ENCODE assay signal across 23 mouse cellular contexts in genomic region chr4:152168052-152168451, GRCm38 (mm10). TPM values are rescaled to one million over a fixed set of nuclear protein-coding genes. Genes with fewer than 3 reads are reported as not detected.
A peak's percentile ranks its signal among the peaks of the same experiment; 100 is the strongest.
DNase-seq lines count a peak whose midpoint lies in the region; ATAC-seq and TF ChIP-seq lines count a peak whose summit lies in the region.
"Had no signal": no experiment of that assay in that cellular context is flagged by ENCODE, and none has a peak within 500 bp of the region (broad histone marks: within the 10 kb centered on the region; RNA-seq: fewer than 3 reads in every experiment).

No protein-coding gene starts in this region.

- no peak for TF ChIP-seq CTCF in liver, postnatal 0 days (IDR thresholded peaks at IDR 0.05; ENCODE audit: low read depth)
- TF ChIP-seq CTCF in thymus, adult 2 months (IDR thresholded peaks at IDR 0.05; ENCODE audit: borderline replicate concordance, control insufficient read depth, extremely low read depth, insufficient read depth, low read length, poor library complexity): no peak

- 0 out of 2 replicates have a peak overlapping the region, but pooled peaks have one; percentile 25 for H3K27ac ChIP-seq in forebrain, embryonic 12.5 days
- no peak overlapping the region for H3K27ac ChIP-seq in forebrain, embryonic 10.5 days
- H3K27ac ChIP-seq in midbrain, embryonic 13.5 days: peak overlapping the region; percentile 14; the same call in 1 of the 2 replicates
- H3K27ac ChIP-seq in midbrain, embryonic 15.5 days: no peak overlapping the region
- H3K27ac ChIP-seq in liver, postnatal 0 days (ENCODE audit: low read depth): no peak overlapping the region
- H3K27ac ChIP-seq in thymus, adult 2 months (ENCODE audit: control insufficient read depth, insufficient read depth, low read length): no peak overlapping the region
- H3K27ac ChIP-seq: hindbrain, embryonic 12.5 days; kidney, postnatal 0 days; layer of hippocampus, adult 2 months; macrophage; neural tube, embryonic 12.5 days had no signal

- no peak overlapping the region for H3K4me2 ChIP-seq in forebrain, embryonic 12.5 days
- H3K4me2 ChIP-seq in midbrain, embryonic 13.5 days (replicated peaks): no peak overlapping the region
- no peak overlapping the region for H3K4me2 ChIP-seq in midbrain, embryonic 15.5 days
- no peak overlapping the region for H3K4me2 ChIP-seq in liver, postnatal 0 days (ENCODE audit: low read depth, low read length)
- H3K4me2 ChIP-seq: hindbrain, embryonic 12.5 days; neural tube, embryonic 12.5 days had no signal

- no peak overlapping the region for H3K9ac ChIP-seq in forebrain, embryonic 12.5 days
- H3K9ac ChIP-seq in midbrain, embryonic 13.5 days (replicated peaks): 0 out of 2 replicates have a peak overlapping the region, but pooled peaks have one; percentile 19
- H3K9ac ChIP-seq in midbrain, embryonic 15.5 days: no peak overlapping the region
- H3K9ac ChIP-seq in liver, postnatal 0 days (replicated peaks): no peak overlapping the region
- H3K9ac ChIP-seq: hindbrain, embryonic 12.5 days; neural tube, embryonic 12.5 days had no signal

- no peak for DNase-seq in forebrain, embryonic 10.5 days (ENCODE audit: extremely low spot score, low spot score)
- DNase-seq in brain, adult 2 months (ENCODE audit: low read depth, low spot score): peak; percentile 63
- peak; percentile 73 for DNase-seq in lung, postnatal 25 days (ENCODE audit: low spot score)
- DNase-seq in liver, postnatal 0 days: no peak
- DNase-seq in thymus, adult 2 months: no peak
- DNase-seq: adrenal gland, postnatal 36 days; cerebellum, postnatal 14 days; gastrocnemius, postnatal 25 days; liver; right cerebral cortex, postnatal 25 days; thymus, postnatal 4 days had no signal

- no peak overlapping the region for H3K4me3 ChIP-seq in forebrain, embryonic 12.5 days (replicated peaks)
- no peak overlapping the region for H3K4me3 ChIP-seq in forebrain, embryonic 10.5 days
- H3K4me3 ChIP-seq in midbrain, embryonic 13.5 days (replicated peaks): no peak overlapping the region
- no peak overlapping the region for H3K4me3 ChIP-seq in midbrain, embryonic 15.5 days
- no peak overlapping the region for H3K4me3 ChIP-seq in liver, postnatal 0 days (ENCODE audit: low read depth, low read length)
- no peak overlapping the region for H3K4me3 ChIP-seq in thymus, adult 2 months (ENCODE audit: control insufficient read depth, insufficient read depth, low read length)
- H3K4me3 ChIP-seq: erythroblast, embryonic 14.5 days; hindbrain, embryonic 12.5 days; layer of hippocampus, adult 2 months; neural tube, embryonic 12.5 days had no signal

- ATAC-seq in forebrain, embryonic 12.5 days (ENCODE audit: low FRiP score): no peak
- peak; percentile 60 for ATAC-seq in midbrain, embryonic 13.5 days
- no peak for ATAC-seq in midbrain, embryonic 15.5 days (replicated peaks)
- no peak for ATAC-seq in liver, postnatal 0 days
- ATAC-seq: activated CD4-positive, CD25-positive, alpha-beta regulatory T cell, adult 4 months; intestine, postnatal 0 days had no signal

- no peaks in the 10 kb centered on the region for H3K4me1 ChIP-seq in forebrain, embryonic 12.5 days
- H3K4me1 ChIP-seq in forebrain, embryonic 10.5 days: peaks cover 6% of the 10 kb centered on the region
- no peaks in the 10 kb centered on the region for H3K4me1 ChIP-seq in midbrain, embryonic 13.5 days (replicated peaks)
- no peaks in the 10 kb centered on the region for H3K4me1 ChIP-seq in midbrain, embryonic 15.5 days
- H3K4me1 ChIP-seq in liver, postnatal 0 days (ENCODE audit: insufficient read depth): no peaks in the 10 kb centered on the region
- peaks cover 3% of the 10 kb centered on the region; the same call in 1 of the 2 replicates for H3K4me1 ChIP-seq in thymus, adult 2 months (replicated peaks; ENCODE audit: control insufficient read depth, insufficient read depth, low read length)
- H3K4me1 ChIP-seq: hindbrain, embryonic 12.5 days; neural tube, embryonic 12.5 days had no signal

- no peaks in the 10 kb centered on the region for H3K36me3 ChIP-seq in forebrain, embryonic 12.5 days (replicated peaks)
- no peaks in the 10 kb centered on the region for H3K36me3 ChIP-seq in forebrain, embryonic 10.5 days (replicated peaks)
- H3K36me3 ChIP-seq in midbrain, embryonic 13.5 days: no peaks in the 10 kb centered on the region
- no peaks in the 10 kb centered on the region for H3K36me3 ChIP-seq in midbrain, embryonic 15.5 days (replicated peaks)
- no peaks in the 10 kb centered on the region for H3K36me3 ChIP-seq in liver, postnatal 0 days (replicated peaks; ENCODE audit: insufficient read depth, low read length)
- no peaks in the 10 kb centered on the region for H3K36me3 ChIP-seq in thymus, adult 2 months (ENCODE audit: control insufficient read depth, insufficient read depth, low read length)
- H3K36me3 ChIP-seq: hindbrain, embryonic 12.5 days; neural tube, embryonic 12.5 days had no signal

- 59% methylated on average over 8 of the region's 8 CpGs for WGBS in forebrain, embryonic 12.5 days
- 85% methylated on average over 8 of the region's 8 CpGs for WGBS in forebrain, embryonic 10.5 days
- 48% methylated on average over 8 of the region's 8 CpGs for WGBS in midbrain, embryonic 13.5 days
- WGBS in midbrain, embryonic 15.5 days: 30% methylated on average over 8 of the region's 8 CpGs
- 65% methylated on average over 8 of the region's 8 CpGs for WGBS in liver, postnatal 0 days (ENCODE audit: insufficient replicate concordance)
- WGBS in thymus, adult 2 months: 73% methylated on average over 8 of the region's 8 CpGs

- peaks cover 40% of the 10 kb centered on the region for H3K27me3 ChIP-seq in forebrain, embryonic 12.5 days
- H3K27me3 ChIP-seq in forebrain, embryonic 10.5 days (ENCODE audit: poor library complexity, severe bottlenecking): peaks cover 60% of the 10 kb centered on the region
- H3K27me3 ChIP-seq in midbrain, embryonic 13.5 days: peaks cover 45% of the 10 kb centered on the region
- peaks cover 18% of the 10 kb centered on the region for H3K27me3 ChIP-seq in midbrain, embryonic 15.5 days (replicated peaks)
- H3K27me3 ChIP-seq in liver, postnatal 0 days (ENCODE audit: insufficient read depth, low read length): no peaks in the 10 kb centered on the region
- no peaks in the 10 kb centered on the region for H3K27me3 ChIP-seq in thymus, adult 2 months (ENCODE audit: control insufficient read depth, insufficient read depth, low read length)

- TF ChIP-seq POLR2A in thymus, adult 2 months (IDR thresholded peaks at IDR 0.05; ENCODE audit: control insufficient read depth, extremely low read depth, insufficient read depth, low read length, poor library complexity): no peak

- no peak for TF ChIP-seq EP300 in liver, postnatal 0 days (IDR thresholded peaks at IDR 0.05; ENCODE audit: low read depth)

- H3K9me3 ChIP-seq in forebrain, embryonic 12.5 days: peaks cover 3% of the 10 kb centered on the region; the same call in 1 of the 2 replicates
- H3K9me3 ChIP-seq in forebrain, embryonic 10.5 days: peaks cover 11% of the 10 kb centered on the region
- no peaks in the 10 kb centered on the region for H3K9me3 ChIP-seq in midbrain, embryonic 13.5 days
- no peaks in the 10 kb centered on the region for H3K9me3 ChIP-seq in midbrain, embryonic 15.5 days
- H3K9me3 ChIP-seq in liver, postnatal 0 days (ENCODE audit: low read length): no peaks in the 10 kb centered on the region
- H3K9me3 ChIP-seq: neural tube, embryonic 12.5 days had no signal

RNA-seq across cellular contexts. Expression of gene Hes2, which starts 9.4 kb away (rescaled TPM):
- not detected in 2 replicates for polyA plus RNA-seq in forebrain, embryonic 12.5 days (2016; fragmentation: Nextera tagmentation; extraction: Ambion mirVana)
- polyA plus RNA-seq in forebrain, embryonic 10.5 days (2016; fragmentation: Nextera tagmentation; extraction: Ambion mirVana): not detected in 2 replicates
- 0.26 and 0.28 TPM in 2 replicates for polyA plus RNA-seq in midbrain, embryonic 13.5 days (2015; fragmentation: Nextera tagmentation; extraction: Ambion mirVana)
- not detected in 2 replicates for polyA plus RNA-seq in midbrain, embryonic 15.5 days (2015; fragmentation: Nextera tagmentation; extraction: Ambion mirVana)
- polyA plus RNA-seq in liver, postnatal 0 days (2015; fragmentation: Nextera tagmentation; extraction: Ambion mirVana): not detected in 2 replicates
- polyA plus RNA-seq in thymus, adult 2 months (2012; rRNA removed): 0.07 and 0.20 TPM in 2 replicates
- polyA plus RNA-seq: activated CD4-positive, CD25-positive, alpha-beta regulatory T cell, adult 4 months; erythroblast, embryonic 14.5 days; heart, postnatal 0 days had no signal

RNA-seq across cellular contexts. Expression of gene Acot7, which starts 9.9 kb away (rescaled TPM):
- 85.9 and 86.7 TPM in 2 replicates for polyA plus RNA-seq in forebrain, embryonic 12.5 days (2016; fragmentation: Nextera tagmentation; extraction: Ambion mirVana)
- polyA plus RNA-seq in forebrain, embryonic 10.5 days (2016; fragmentation: Nextera tagmentation; extraction: Ambion mirVana): 61.0 and 64.4 TPM in 2 replicates
- 206 and 218 TPM in 2 replicates for polyA plus RNA-seq in midbrain, embryonic 13.5 days (2015; fragmentation: Nextera tagmentation; extraction: Ambion mirVana)
- polyA plus RNA-seq in midbrain, embryonic 15.5 days (2015; fragmentation: Nextera tagmentation; extraction: Ambion mirVana): 409 and 418 TPM in 2 replicates
- polyA plus RNA-seq in liver, postnatal 0 days (2015; fragmentation: Nextera tagmentation; extraction: Ambion mirVana): 10.7 and 12.0 TPM in 2 replicates
- polyA plus RNA-seq in thymus, adult 2 months (2012; rRNA removed): 56.6 and 80.8 TPM in 2 replicates

RNA-seq across cellular contexts. Expression of gene Espn, which starts 15.9 kb away (rescaled TPM):
- 1.8 and 2.1 TPM in 2 replicates for polyA plus RNA-seq in forebrain, embryonic 12.5 days (2016; fragmentation: Nextera tagmentation; extraction: Ambion mirVana)
- polyA plus RNA-seq in forebrain, embryonic 10.5 days (2016; fragmentation: Nextera tagmentation; extraction: Ambion mirVana): 5.6 and 5.9 TPM in 2 replicates
- 0.07 TPM in 1 of 2 replicates, not detected in the other for polyA plus RNA-seq in midbrain, embryonic 13.5 days (2015; fragmentation: Nextera tagmentation; extraction: Ambion mirVana)
- polyA plus RNA-seq in midbrain, embryonic 15.5 days (2015; fragmentation: Nextera tagmentation; extraction: Ambion mirVana): 0.13 and 0.19 TPM in 2 replicates
- 1.8 and 2.2 TPM in 2 replicates for polyA plus RNA-seq in liver, postnatal 0 days (2015; fragmentation: Nextera tagmentation; extraction: Ambion mirVana)
- polyA plus RNA-seq in thymus, adult 2 months (2012; rRNA removed): 5.7 and 6.5 TPM in 2 replicates

RNA-seq across cellular contexts. Expression of gene Tnfrsf25, which starts 52.3 kb away (rescaled TPM):
- 0.66 and 0.76 TPM in 2 replicates for polyA plus RNA-seq in forebrain, embryonic 12.5 days (2016; fragmentation: Nextera tagmentation; extraction: Ambion mirVana)
- polyA plus RNA-seq in forebrain, embryonic 10.5 days (2016; fragmentation: Nextera tagmentation; extraction: Ambion mirVana): 0.72 and 0.96 TPM in 2 replicates
- 0.87 and 0.97 TPM in 2 replicates for polyA plus RNA-seq in midbrain, embryonic 13.5 days (2015; fragmentation: Nextera tagmentation; extraction: Ambion mirVana)
- polyA plus RNA-seq in midbrain, embryonic 15.5 days (2015; fragmentation: Nextera tagmentation; extraction: Ambion mirVana): 0.80 and 1.0 TPM in 2 replicates
- 0.15 TPM in 1 of 2 replicates, not detected in the other for polyA plus RNA-seq in liver, postnatal 0 days (2015; fragmentation: Nextera tagmentation; extraction: Ambion mirVana)
- 19.9 and 20.6 TPM in 2 replicates for polyA plus RNA-seq in thymus, adult 2 months (2012; rRNA removed)

Comparison
In these comparisons a context has a peak if more than half of its experiments do, and no peak if none do; other contexts are left out.
1. H3K27ac ChIP-seq: peak in forebrain, embryonic 12.5 days (single experiment) and midbrain, embryonic 13.5 days (single experiment); none in forebrain, embryonic 10.5 days (single experiment), midbrain, embryonic 15.5 days (single experiment), liver, postnatal 0 days (single experiment) and thymus, adult 2 months (single experiment).
2. DNase-seq: peak in brain, adult 2 months (single experiment) and lung, postnatal 25 days (single experiment); none in forebrain, embryonic 10.5 days (single experiment), liver, postnatal 0 days (single experiment) and thymus, adult 2 months (single experiment).